Mouse (Mus musculus) fibroblast of lung, adult 2 months (primary cell): Measurements from ENCODE around the gene Cxcr6.
A peak's percentile ranks its signal among the peaks of the same experiment; 100 is the strongest.

Source experiments
- DNase-seq: peaks from one replicate; pipeline ENCODE4 v3.0.0-alpha.2; 2011; ENCODE audit warnings: low read depth

Gene Cxcr6

DNA sequence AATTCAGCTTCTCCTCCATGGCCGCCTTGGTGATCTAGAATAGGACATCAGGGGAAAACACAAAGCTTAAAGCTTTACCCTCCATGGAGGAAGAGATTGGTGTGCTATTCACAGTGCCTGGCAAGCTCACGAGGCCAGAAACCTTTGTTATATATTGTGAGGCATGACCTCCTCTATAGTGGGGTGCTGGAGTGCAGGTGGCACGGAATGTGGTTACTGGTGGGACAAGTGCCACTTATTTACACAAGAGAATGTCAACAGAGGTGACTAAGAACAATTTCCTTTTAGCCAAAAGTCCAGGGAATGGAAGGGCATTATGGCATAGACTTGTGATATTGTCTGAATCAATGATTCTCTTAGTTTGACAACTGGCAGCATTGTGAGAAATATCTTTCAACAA lies 20.4 kb downstream of the Cxcr6 start:
- no peak for DNase-seq

DNA sequence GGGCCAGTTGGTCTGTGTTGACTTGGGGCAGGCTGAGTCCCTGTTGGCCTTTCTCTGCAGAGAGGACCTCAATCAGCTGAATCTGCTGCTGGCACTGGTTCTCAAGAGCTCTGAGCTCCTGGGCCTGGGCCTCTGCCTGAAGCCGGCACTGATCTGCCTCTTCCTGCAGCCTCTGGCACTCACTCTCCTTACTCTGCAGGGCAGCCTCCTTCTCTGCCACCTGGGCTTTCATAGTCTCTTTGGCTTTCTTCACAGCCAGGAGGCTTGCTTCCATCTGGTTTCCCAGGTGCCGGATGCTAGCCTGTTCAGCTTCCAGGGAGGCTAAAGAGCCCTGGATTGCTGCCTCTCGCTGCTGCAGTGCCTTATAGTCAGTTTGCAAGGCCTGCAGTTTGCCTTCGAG lies 22.6 kb downstream of the Cxcr6 start:
- DNase-seq = no peak

DNA sequence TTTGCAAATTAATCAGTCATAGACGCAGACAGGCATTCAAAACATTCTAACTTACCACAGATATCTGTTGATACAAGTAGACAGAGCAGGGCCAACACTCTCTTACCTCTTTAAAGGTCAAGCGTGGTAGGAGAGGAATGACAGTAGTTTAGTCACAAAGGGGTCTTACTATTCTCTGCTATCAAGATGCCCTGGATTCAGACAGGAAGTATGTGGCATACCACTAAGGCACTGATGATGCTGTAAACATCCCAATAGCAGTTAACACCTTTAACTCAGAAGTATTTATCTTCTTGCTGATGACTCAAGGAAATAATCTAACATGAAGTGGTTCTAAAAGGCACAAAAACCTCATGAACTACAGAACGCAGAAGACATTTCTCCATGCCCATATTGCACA lies 29.6 kb downstream of the Cxcr6 start:
- DNase-seq = no peak

DNA sequence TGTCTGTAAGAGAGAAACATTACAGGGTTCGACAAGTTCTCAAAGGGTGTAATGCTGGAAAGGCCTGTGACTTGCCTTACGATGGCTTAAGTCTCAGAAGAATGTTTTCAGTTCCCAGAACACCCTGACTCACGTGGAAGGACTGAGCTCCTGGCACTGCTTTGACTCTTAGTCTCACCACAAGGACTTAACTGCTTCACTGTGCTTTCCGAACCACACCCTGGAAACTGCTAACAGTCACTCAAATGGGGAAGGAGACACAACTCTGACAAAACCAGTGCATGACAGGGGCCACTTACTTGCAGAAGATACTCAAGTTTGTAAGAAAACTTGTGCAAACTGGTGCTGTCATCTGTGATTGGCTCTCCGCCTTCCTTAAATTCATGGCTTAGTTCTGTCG lies 34.0 kb downstream of the Cxcr6 start:
- DNase-seq = peak; percentile 74

DNA sequence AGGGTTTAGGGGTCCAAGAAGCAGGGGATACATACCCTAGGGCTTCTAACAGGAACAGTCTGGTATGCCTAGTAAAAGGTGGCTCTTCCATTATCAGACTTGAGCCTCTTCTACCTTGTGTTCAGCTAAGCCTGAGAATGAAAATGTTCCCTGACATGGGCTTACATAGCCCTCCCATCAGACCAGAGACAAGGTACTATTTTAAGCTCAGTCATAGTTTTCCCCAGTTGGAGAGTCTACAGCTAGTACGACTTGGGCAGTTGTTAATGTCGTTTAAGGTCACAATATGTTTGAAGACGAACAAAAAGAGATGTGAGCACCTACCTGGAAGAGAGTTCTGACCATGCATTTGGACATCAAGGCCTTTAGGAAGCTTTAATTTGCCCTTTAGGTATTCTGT lies 38.2 kb downstream of the Cxcr6 start:
- DNase-seq = no peak

DNA sequence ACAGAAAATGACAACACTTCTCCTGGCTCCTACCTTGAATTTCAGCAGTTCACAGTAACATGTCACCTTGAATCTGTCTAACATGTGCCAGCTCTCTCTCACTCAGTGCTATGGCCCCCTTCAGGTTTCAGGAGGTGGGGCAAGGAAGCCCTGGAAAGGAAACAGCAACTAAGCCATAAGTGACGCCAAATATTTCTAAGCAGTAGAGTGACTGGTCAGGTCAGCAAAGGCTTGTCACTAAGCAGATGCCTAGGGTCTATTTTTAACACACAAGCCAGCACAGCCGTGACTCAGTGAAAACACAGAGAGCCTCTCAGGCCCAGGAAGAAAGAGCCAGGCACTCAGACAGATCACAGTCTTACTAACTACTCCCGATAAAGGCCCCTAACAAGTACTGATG lies 38.8 kb downstream of the Cxcr6 start:
- peak; percentile 49 for DNase-seq

DNA sequence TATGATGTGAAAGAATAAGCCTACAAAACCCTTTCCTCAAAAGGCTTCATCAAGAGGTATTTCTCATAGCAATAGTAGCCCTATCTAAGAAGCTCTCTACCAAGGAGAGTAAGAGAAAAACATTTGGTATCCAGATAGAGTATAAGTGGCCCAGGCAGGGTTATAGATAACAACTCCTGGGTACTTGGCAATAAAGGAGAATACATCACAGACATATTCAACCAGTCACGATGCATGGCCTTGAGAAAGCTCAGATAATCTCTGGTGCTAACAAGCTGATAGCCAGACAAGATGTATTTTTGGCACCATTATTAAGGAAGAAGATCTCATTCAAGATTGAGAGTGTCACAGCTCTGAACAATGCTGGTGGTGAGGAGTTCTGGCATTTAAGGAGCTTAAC lies 40.2 kb downstream of the Cxcr6 start:
- DNase-seq = no peak

DNA sequence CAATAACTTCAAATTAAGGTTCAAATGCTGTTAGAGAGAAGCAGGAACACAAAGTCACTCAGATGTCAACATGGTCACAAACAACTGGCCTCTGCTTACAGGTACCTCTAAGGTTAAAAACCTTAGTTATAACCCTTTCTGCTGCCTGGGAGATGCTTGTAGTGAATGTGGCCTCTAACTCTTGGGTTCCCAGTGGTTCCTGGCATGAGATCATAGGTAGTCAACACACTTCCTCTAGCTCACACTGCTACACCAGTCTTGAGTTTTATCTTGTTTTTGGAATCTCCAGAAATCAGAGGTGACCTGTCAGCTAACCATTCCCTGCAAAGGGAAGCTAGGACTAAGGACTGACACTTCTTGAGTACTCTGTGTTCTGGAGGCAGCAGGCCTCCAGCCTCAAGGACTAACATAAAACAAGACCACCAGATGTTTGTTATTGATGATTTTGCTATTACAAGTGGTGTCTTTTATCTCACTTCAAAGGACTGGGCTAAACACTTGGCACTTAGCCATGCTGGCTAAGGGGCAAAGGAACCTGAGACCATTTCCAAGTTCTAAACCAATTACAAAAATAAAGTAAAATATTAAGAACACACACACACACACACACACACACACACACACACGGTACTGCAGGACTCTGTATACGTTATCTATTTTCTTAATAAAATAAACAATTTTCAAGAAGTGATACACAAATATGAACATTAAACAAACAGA lies 43.9 kb downstream of the Cxcr6 start:
- DNase-seq = no peak

DNA sequence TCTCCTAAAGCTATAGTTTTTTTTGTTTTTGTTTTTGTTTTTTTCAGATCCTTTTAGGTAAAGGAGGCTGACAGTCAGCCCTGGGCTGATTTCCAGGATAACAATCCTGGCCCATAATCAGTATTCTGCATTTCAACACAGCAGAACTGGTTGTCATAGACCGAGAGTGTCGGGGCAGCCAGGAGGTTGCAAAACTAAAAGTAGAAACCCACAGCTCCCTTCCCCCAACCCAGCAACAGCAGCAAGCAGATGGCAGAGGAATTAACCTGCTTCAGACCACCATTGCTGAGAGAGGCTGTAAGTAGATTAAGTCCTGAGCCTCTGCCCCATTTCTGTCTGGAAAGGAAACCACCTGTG lies 44.4 kb downstream of the Cxcr6 start:
- DNase-seq = peak; percentile 67

DNA sequence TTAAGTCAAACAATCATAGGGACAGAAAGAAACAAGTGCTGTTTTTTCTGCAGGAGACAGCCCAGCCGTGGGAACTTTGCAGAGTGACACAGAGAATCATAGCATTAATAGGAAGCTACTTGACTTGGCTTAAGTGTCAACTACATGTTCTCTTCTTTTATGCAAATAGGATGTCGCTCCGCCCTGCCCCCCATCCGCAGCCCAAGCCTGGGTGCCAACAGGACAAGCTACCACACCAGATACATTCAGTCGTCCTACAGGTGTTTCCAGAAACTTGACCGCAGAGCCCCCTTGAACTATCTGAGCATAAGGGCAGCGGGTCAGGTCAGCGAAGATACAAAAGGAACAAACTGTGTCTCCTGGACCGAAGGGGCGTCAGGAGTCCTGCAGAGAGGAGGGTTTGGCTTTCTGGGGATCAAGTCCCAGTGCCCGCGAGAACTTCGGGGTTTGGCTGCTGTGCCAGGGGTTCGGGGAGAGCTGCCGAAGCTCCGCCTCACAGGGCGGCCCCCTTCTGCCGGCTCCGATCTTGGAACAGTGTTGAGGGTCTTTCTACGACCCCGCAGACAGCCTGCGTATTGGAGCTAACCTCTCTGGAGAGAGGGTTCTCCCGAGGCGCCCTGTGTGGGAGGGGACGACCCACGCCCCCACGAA lies 44.9 kb downstream of the Cxcr6 start:
- DNase-seq = no peak

DNA sequence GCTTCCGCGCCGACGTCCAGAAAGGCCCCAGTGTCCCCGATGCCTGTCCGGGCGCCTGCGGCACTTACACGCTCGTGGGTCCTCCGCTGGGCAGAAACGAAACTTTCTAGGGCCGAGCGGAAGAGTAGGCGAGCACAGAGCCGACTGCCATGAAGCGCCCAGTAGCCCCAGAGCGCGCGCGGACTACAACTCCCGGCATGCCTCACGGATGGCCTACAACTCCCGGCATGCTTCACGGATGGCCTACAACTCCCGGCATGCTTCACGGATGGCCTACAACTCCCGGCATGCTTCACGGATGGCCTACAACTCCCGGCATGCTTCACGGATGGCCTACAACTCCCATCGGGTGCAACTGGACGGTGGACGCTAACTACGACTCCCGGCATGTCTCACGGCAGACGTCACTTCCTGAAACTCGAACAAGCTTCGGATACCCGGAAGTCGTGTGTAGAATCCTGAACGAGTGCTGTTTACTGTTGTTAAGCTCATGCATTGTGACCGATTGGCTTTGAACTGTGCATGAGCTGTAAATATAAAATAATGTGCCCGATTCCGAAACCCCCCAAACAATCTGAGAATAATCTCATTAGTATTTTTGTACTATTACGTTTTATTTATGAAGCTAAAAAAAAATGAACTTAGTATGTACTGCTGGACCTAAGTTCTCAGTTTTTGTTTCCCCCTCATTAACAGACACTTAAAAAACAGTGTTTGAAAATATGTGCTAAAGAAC lies 45.6 kb downstream of the Cxcr6 start, which contains the start of gene Fyco1:
TSS of gene Fyco1 (minus strand) at position 187 of the 736 bp plus-strand sequence.
- DNase-seq = peak; percentile 97

DNA sequence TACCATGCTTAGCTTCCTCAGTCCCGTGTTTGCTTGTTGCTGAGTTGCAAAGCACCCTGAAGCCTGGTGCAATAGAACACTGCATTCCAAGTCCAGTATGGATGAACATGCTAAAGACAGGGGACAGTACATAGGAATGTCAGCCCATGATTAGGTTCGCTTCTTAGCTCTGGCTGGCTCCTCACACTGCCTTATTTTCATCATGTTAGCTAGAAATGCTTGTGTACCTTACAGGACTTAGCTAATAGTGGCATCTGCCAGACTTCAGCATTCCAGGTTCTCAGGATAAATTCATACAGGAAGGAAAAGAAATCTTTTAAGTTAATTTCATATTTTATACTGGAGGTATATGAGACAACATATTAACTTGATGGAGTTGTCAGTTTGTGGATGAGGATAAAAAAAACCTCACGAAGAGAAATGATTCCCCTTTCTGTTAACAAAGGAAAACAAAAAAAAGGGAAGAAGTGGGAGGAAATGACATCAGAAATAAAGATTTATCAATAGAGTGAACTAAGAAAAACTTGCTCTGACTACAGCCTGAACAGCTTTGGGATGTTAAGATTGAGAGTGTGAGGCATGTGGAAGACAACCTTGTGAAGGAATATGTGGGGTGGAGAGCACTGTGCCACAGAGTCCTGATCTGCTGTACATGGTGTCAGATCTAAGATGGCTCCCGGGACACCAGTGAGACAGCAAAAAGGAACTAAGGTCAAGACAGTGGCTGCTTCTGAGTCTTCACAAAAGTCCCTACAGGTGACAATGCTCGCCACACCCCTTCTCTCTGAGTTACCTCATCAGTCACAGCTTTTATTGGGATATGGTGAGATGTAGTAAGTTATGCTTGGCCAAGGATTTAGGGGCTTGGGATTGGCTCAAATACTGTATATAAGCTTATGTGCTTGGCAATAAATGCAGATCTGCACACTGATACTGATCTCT lies 46.4 kb downstream of the Cxcr6 start:
- no peak for DNase-seq

DNA sequence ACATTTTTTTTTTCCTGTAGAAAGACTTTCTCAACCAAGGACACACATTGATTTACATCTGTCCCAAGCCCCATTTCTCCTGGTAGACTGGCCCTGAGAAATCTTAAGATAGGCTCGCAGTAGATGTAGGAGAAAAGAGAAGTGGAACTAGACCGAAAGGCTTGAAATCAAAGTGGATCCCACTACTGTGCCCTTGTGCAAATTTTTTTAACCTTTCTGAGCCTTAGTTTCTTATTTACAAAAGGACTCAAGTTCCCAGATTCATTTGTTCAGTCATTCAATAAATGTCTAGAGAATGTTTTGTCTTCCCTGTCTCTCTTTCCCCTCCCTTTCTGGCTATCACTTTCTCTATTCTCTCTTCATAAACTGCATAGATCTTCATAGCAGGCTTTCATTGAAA lies 50.6 kb downstream of the Cxcr6 start:
- no peak for DNase-seq
